In genomic region chr6:88812886-88813285, GRCm38 (mm10) we compare ENCODE assay signal across 9 mouse cellular contexts. TPM values are rescaled to one million over a fixed set of nuclear protein-coding genes. Genes with fewer than 3 reads are reported as not detected.
DNase-seq lines count a peak whose midpoint lies in the region; ATAC-seq lines count a peak whose summit lies in the region.
"Had no signal": no experiment of that assay in that cellular context is flagged by ENCODE, and none has a peak within 500 bp of the region (broad histone marks: within the 10 kb centered on the region; RNA-seq: fewer than 3 reads in every experiment).

No protein-coding gene starts in this region.

- H3K27ac ChIP-seq in liver, embryonic 11.5 days (ENCODE audit: low read depth, low read length) = no peak overlapping the region

- intact Hi-C loops in left cerebral cortex, postnatal 4 days (cut with DNase I) = no loop called here

- 0 out of 2 replicates have a peak, but pooled peaks cover under 1% of the 10 kb centered on the region for H3K4me1 ChIP-seq in liver, embryonic 11.5 days (replicated peaks; ENCODE audit: control insufficient read depth, insufficient read depth, low read length)

- H3K9me3 ChIP-seq in liver, embryonic 11.5 days (ENCODE audit: control insufficient read depth, low read length) = no peaks in the 10 kb centered on the region

- DNase-seq in cerebellum, adult 8-10 months = peak; percentile 67
- DNase-seq in cerebellum, adult 11-12 months = no peak
- DNase-seq in right cerebral cortex, adult 18-20 months = peak; percentile 46
- no peak for DNase-seq in right cerebral cortex, postnatal 25 days
- DNase-seq in embryo, embryonic 10.5 days (ENCODE audit: low spot score) = peak; percentile 82
- no peak for DNase-seq in liver, embryonic 11.5 days (ENCODE audit: low spot score)
- DNase-seq in splenic B cell, adult 2 months (ENCODE audit: low read depth, low spot score) = peak; percentile 80
- no peak for DNase-seq in left cerebral cortex, postnatal 4 days

- ATAC-seq in liver, embryonic 11.5 days (replicated peaks; ENCODE audit: low FRiP score) = 0 out of 2 replicates have a peak, but pooled peaks have one; percentile 19
- ATAC-seq: Patski had no signal

- H3K36me3 ChIP-seq in liver, embryonic 11.5 days (ENCODE audit: control insufficient read depth, insufficient read depth, low read length) = no peaks in the 10 kb centered on the region
- no peaks in the 10 kb centered on the region for H3K36me3 ChIP-seq in splenic B cell, adult 2 months (ENCODE audit: control insufficient read depth, insufficient read depth, low read length, poor library complexity, severe bottlenecking)

- WGBS in liver, embryonic 11.5 days = 58% methylated on average over 3 of the region's 3 CpGs

- H3K9ac ChIP-seq in liver, embryonic 11.5 days (ENCODE audit: low read depth, low read length) = no peak overlapping the region

- H3K27me3 ChIP-seq in liver, embryonic 11.5 days (replicated peaks; ENCODE audit: control insufficient read depth, insufficient read depth, low read length) = no peaks in the 10 kb centered on the region
- no peaks in the 10 kb centered on the region for H3K27me3 ChIP-seq in splenic B cell, adult 2 months (ENCODE audit: control insufficient read depth, insufficient read depth, low read length, poor library complexity, severe bottlenecking)
- H3K27me3 ChIP-seq: Patski had no signal

- H3K4me3 ChIP-seq in liver, embryonic 11.5 days (ENCODE audit: low read depth, low read length) = no peak overlapping the region

- H3K4me2 ChIP-seq in liver, embryonic 11.5 days = no peak overlapping the region

RNA-seq across cellular contexts. Expression of gene Abtb1, which starts 28.9 kb away (rescaled TPM):
- polyA plus RNA-seq in liver, embryonic 11.5 days (2014; fragmentation: Nextera tagmentation; extraction: Ambion mirVana) = 24.9 and 26.7 TPM in 2 replicates
- total RNA-seq in left cerebral cortex, postnatal 4 days (2021) = 10 to 100 TPM; 23.2 to 25.3 TPM

Comparison
In these comparisons a context has a peak if more than half of its experiments do, and no peak if none do; other contexts are left out.
1. DNase-seq: peak in cerebellum, adult 8-10 months (single experiment), right cerebral cortex, adult 18-20 months (single experiment), embryo, embryonic 10.5 days (single experiment) and splenic B cell, adult 2 months (single experiment); none in cerebellum, adult 11-12 months (single experiment), right cerebral cortex, postnatal 25 days (single experiment), liver, embryonic 11.5 days (single experiment) and left cerebral cortex, postnatal 4 days (single experiment).